Mouse (Mus musculus) liver, adult 2 months (tissue): ENCODE measurements around the gene Spem2. TPM values are rescaled to one million over a fixed set of nuclear protein-coding genes. Genes with fewer than 3 reads are reported as not detected.

Experiments used
- DNase-seq: peaks from one replicate; pipeline ENCODE4 v3.0.0-alpha.2; 2011; ENCODE audit warnings: low read depth, low spot score; ENCODE audit errors: extremely low read depth
- H3K27ac ChIP-seq: fragments of 200-500 bp; replicated peaks from 2 replicates; pipeline ENCODE4 v1.5.1; 2012; ENCODE audit warnings: low read depth, mild to moderate bottlenecking, control low read depth, inconsistent platforms, low read length; ENCODE audit not compliant: insufficient read depth
- H3K27me3 ChIP-seq: fragments of 200-500 bp; 2 replicates; pipeline ENCODE4 v1.6.1; 2012; ENCODE audit warnings: mild to moderate bottlenecking, moderate library complexity, low read length, inconsistent platforms; ENCODE audit not compliant: control insufficient read depth, insufficient read depth
- H3K36me3 ChIP-seq: fragments of 200-500 bp; 2 replicates; pipeline ENCODE4 v1.6.1; 2012; ENCODE audit warnings: low read length, inconsistent platforms; ENCODE audit not compliant: control insufficient read depth, insufficient read depth
- H3K4me1 ChIP-seq: fragments of 200-500 bp; 2 replicates; pipeline ENCODE4 v1.6.1; 2011; ENCODE audit warnings: low read length; ENCODE audit not compliant: control insufficient read depth, insufficient read depth
- H3K4me3 ChIP-seq: fragments of 200-500 bp; 2 replicates; pipeline ENCODE4 v1.5.1; 2011; ENCODE audit warnings: low read depth, mild to moderate bottlenecking, control low read depth, low read length, moderate library complexity; ENCODE audit not compliant: insufficient read depth
- H3K79me2 ChIP-seq: fragments of 200-500 bp; 2 replicates; pipeline ENCODE4 v1.6.1; 2012; ENCODE audit warnings: inconsistent platforms, mild to moderate bottlenecking, low read length, moderate library complexity; ENCODE audit not compliant: control insufficient read depth, insufficient read depth
- H3K9ac ChIP-seq: fragments of 200-500 bp; 2 replicates; pipeline ENCODE4 v1.6.1; 2012; ENCODE audit warnings: low read depth, mild to moderate bottlenecking, control low read depth, inconsistent platforms, low read length
- CTCF ChIP-seq: fragments of 200-500 bp; IDR thresholded peaks from 2 replicates; pipeline ENCODE4 v1.5.1; 2011; ENCODE audit warnings: low read depth, low read length, control low read depth
- POLR2A ChIP-seq: fragments of 200-500 bp; IDR thresholded peaks from 2 replicates; pipeline ENCODE4 v1.6.1; 2011; ENCODE audit warnings: low read length, control low read depth; ENCODE audit not compliant: insufficient read depth; ENCODE audit errors: extremely low read depth
- WGBS: fragments of 180-500 bp; shearing (Covaris S2); methylation state at CpG from one replicate; pipeline ENCODE4 v1.1.7; 2018; 5-methylcytosine and 5-hydroxymethylcytosine counted together
- polyA plus RNA-seq: library from polyadenylated mRNA; depleted of rRNA; stranded (reverse); fragments of >200 nt; gene quantifications from 2 replicates; pipeline ENCODE4 v1.2.3, GENCODE M21; 2012; rRNA removed
- total RNA-seq: library from RNA; depleted of rRNA; stranded (reverse); fragments of >200 nt; gene quantifications from 2 replicates; pipeline ENCODE4 v1.2.3, GENCODE M21; 2014; rRNA removed

Spem2 gene
- total and polyA plus RNA-seq, 2 experiments = not detected

DNA sequence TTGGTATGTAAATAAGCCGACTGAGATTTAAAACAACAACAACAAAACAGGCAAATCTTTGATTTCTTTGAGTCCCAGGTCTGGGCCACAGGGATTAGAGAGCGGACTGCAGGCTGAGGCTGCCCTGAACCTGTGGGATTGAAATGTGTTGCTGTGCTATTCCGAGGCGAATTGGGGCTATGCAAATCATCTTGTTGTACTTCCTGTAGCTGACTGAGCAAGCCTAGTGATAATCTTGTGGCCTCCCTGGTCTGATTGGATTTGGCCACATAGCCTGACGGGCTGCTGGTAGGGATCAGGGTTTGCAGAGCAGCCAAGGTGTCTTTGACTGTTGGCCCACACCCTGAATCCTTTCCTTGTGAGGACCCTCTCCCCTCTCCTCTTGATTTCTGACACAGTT lies 43.3 kb downstream of the Spem2 start:
- H3K4me3 ChIP-seq = no peak overlapping the region
- H3K79me2 ChIP-seq = peaks cover 2% of the 10 kb centered on the region; the same call in 1 of the 2 replicates
- 71% methylated on average over 5 of the region's 5 CpGs for WGBS
- no peak for DNase-seq
- no peaks in the 10 kb centered on the region; the same call in 1 of the 2 replicates for H3K4me1 ChIP-seq
- H3K9ac ChIP-seq = no peak overlapping the region
- H3K27ac ChIP-seq = no peak overlapping the region
- H3K27me3 ChIP-seq = no peaks in the 10 kb centered on the region
- H3K36me3 ChIP-seq = no peaks in the 10 kb centered on the region; the same call in 1 of the 2 replicates
- no peak for TF ChIP-seq CTCF
- TF ChIP-seq POLR2A = no peak

DNA sequence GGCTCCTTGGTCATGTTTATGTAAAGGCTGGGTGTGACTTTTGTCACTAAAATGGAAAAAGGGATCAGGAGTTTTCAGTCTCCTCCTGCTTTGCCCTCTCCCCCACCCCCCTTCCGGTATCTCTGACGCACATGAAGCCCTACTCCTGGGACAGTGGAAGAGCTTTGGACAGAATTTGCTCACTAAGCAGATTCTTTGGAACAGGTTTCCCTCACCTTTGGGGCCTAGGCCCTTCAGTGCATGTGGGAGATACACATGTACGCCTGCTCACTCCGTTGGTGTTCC lies 50.7 kb downstream of the Spem2 start:
- H3K4me1 ChIP-seq = peaks cover 6% of the 10 kb centered on the region; the same call in 1 of the 2 replicates
- TF ChIP-seq POLR2A (no peak), CTCF (no peak)
- no peaks in the 10 kb centered on the region for H3K36me3 ChIP-seq
- WGBS = 61% methylated on average over 4 of the region's 4 CpGs
- H3K27ac ChIP-seq = peak overlapping the region; percentile 26; the same call in 1 of the 2 replicates
- H3K27me3 ChIP-seq = no peaks in the 10 kb centered on the region
- no peak overlapping the region for H3K4me3 ChIP-seq
- 0 out of 2 replicates have a peak overlapping the region, but pooled peaks have one; percentile 15 for H3K9ac ChIP-seq
- H3K79me2 ChIP-seq = peaks cover 18% of the 10 kb centered on the region; the same call in 1 of the 2 replicates
- DNase-seq = peak; percentile 24

DNA sequence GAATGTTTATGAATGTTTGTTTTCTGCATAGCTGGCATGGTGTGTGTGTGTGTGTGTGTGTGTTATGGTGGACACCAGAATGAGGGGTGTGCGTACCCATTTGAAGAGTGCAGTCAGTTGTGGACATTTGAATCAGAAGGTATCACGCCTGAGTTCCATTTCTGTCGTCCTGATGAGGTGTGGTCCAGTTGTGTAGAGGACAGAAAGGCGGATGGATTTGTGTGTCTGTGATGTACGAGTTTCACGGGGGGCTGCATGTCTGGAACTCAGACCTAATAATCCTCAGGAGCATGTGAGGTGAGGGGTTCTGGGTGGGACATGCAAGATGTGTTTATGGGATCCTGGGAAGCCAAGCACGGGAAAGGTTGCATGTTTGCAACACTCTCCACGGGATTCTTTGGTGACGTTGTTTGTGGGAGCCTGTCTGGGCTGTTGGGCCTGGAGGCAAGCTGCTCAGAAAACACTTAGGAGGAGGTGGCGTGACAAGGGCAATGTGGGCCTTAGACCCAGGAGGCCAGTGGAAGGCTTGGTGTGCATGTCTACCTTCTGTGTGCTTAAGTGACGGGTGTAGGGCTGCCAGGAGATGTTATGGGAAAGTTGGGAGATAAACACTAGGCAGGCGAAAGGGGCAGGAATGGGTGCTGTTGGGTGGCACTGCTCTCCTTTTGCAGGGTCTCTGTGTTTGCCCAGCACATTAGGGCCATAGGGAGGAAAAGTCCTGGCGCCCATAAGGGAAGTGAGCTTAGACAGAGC lies 51.2 kb downstream of the Spem2 start:
- Histone ChIP-seq H3K4me3 (peak overlapping the region; percentile 27; the same call in 1 of the 2 replicates), H3K4me1 (peaks cover 6% of the 10 kb centered on the region; the same call in 1 of the 2 replicates), H3K27me3 (no peaks in the 10 kb centered on the region), H3K9ac (peak overlapping the region; percentile 97), H3K79me2 (peaks cover 18% of the 10 kb centered on the region; the same call in 1 of the 2 replicates), H3K36me3 (no peaks in the 10 kb centered on the region), H3K27ac (peak overlapping the region; percentile 29)
- TF ChIP-seq POLR2A (no peak), CTCF (no peak)
- no peak for DNase-seq
- 62% methylated on average over 13 of the region's 13 CpGs for WGBS

Other genes with a start within 250 kb of the Spem2 start
Only the 30 nearest of the 44 such genes appear.
- 49.9 and 53.5 TPM in 2 replicates for gene Mpdu1, start 155.8 kb downstream of the Spem2 start, total RNA-seq
- gene Mpdu1, start 155.8 kb downstream of the Spem2 start, polyA plus RNA-seq = 100 and 115 TPM in 2 replicates
- 4.5 and 6.0 TPM in 2 replicates for gene Cd68, start 152.3 kb downstream of the Spem2 start, total RNA-seq
- gene Cd68, start 152.3 kb downstream of the Spem2 start, polyA plus RNA-seq = 6.1 and 14.8 TPM in 2 replicates
- gene Eif4a1, start 146.0 kb downstream of the Spem2 start, total RNA-seq = 370 and 386 TPM in 2 replicates
- 184 and 221 TPM in 2 replicates for gene Eif4a1, start 146.0 kb downstream of the Spem2 start, polyA plus RNA-seq
- gene Senp3, start 136.4 kb downstream of the Spem2 start, total RNA-seq = 26.2 and 31.9 TPM in 2 replicates
- 17.5 and 25.8 TPM in 2 replicates for gene Senp3, start 136.4 kb downstream of the Spem2 start, polyA plus RNA-seq
- 1.0 and 1.4 TPM in 2 replicates for gene Tnfsf13, start 132.7 kb downstream of the Spem2 start, total RNA-seq
- 0.58 and 1.1 TPM in 2 replicates for gene Tnfsf13, start 132.7 kb downstream of the Spem2 start, polyA plus RNA-seq
- gene Tnfsf12, start 122.6 kb downstream of the Spem2 start, total RNA-seq = 2.6 and 3.0 TPM in 2 replicates
- gene Tnfsf12, start 122.6 kb downstream of the Spem2 start, polyA plus RNA-seq = 9.5 and 18.0 TPM in 2 replicates
- 2.5 and 3.4 TPM in 2 replicates for gene Tnfsfm13, start 122.4 kb downstream of the Spem2 start, total RNA-seq
- 2.6 and 3.6 TPM in 2 replicates for gene Tnfsfm13, start 122.4 kb downstream of the Spem2 start, polyA plus RNA-seq
- 10.0 and 12.6 TPM in 2 replicates for gene Polr2a, start 59.8 kb downstream of the Spem2 start, total RNA-seq
- gene Polr2a, start 59.8 kb downstream of the Spem2 start, polyA plus RNA-seq = 9.9 and 10.6 TPM in 2 replicates
- gene Slc35g3, start 56.5 kb downstream of the Spem2 start, total RNA-seq = not detected in 2 replicates
- not detected in 2 replicates for gene Slc35g3, start 56.5 kb downstream of the Spem2 start, polyA plus RNA-seq
- gene Zbtb4, start 52.6 kb downstream of the Spem2 start, total RNA-seq = 2.6 and 4.4 TPM in 2 replicates
- 8.2 and 9.7 TPM in 2 replicates for gene Zbtb4, start 52.6 kb downstream of the Spem2 start, polyA plus RNA-seq
- 0.46 and 0.54 TPM in 2 replicates for gene Chrnb1, start 22.5 kb downstream of the Spem2 start, total RNA-seq
- 0.28 and 0.35 TPM in 2 replicates for gene Chrnb1, start 22.5 kb downstream of the Spem2 start, polyA plus RNA-seq
- 0.18 and 0.20 TPM in 2 replicates for gene Fgf11, start 16.6 kb downstream of the Spem2 start, total RNA-seq
- 0.33 and 0.34 TPM in 2 replicates for gene Fgf11, start 16.6 kb downstream of the Spem2 start, polyA plus RNA-seq
- 2.3 and 2.4 TPM in 2 replicates for gene Tmem102, start 12.8 kb downstream of the Spem2 start, total RNA-seq
- gene Tmem102, start 12.8 kb downstream of the Spem2 start, polyA plus RNA-seq = 13.5 and 15.7 TPM in 2 replicates
- gene Gm39566, start 3.2 kb downstream of the Spem2 start, total RNA-seq = not detected in 2 replicates
- gene Gm39566, start 3.2 kb downstream of the Spem2 start, polyA plus RNA-seq = not detected in 2 replicates
- gene Spem1, start 3.7 kb upstream of the Spem2 start, total RNA-seq = not detected in 2 replicates
- 0.09 TPM in 1 of 2 replicates, not detected in the other for gene Spem1, start 3.7 kb upstream of the Spem2 start, polyA plus RNA-seq
- 0.18 and 0.34 TPM in 2 replicates for gene Nlgn2, start 19.3 kb upstream of the Spem2 start, total RNA-seq
- gene Nlgn2, start 19.3 kb upstream of the Spem2 start, polyA plus RNA-seq = 0.93 and 1.9 TPM in 2 replicates
- gene Tmem256, start 20.0 kb upstream of the Spem2 start, total RNA-seq = 326 and 353 TPM in 2 replicates
- 284 and 370 TPM in 2 replicates for gene Tmem256, start 20.0 kb upstream of the Spem2 start, polyA plus RNA-seq
- 1.5 and 2.6 TPM in 2 replicates for gene Plscr3, start 27.9 kb upstream of the Spem2 start, total RNA-seq
- gene Plscr3, start 27.9 kb upstream of the Spem2 start, polyA plus RNA-seq = 18.5 and 19.3 TPM in 2 replicates
- gene Tnk1, start 40.3 kb upstream of the Spem2 start, total RNA-seq = 0.07 and 0.18 TPM in 2 replicates
- gene Tnk1, start 40.3 kb upstream of the Spem2 start, polyA plus RNA-seq = 0.17 TPM in 2 replicates
- gene Tmem95, start 59.6 kb upstream of the Spem2 start, total RNA-seq = not detected in 2 replicates
- not detected in 2 replicates for gene Tmem95, start 59.6 kb upstream of the Spem2 start, polyA plus RNA-seq
- gene Kctd11, start 62.9 kb upstream of the Spem2 start, total RNA-seq = 0.65 and 1.0 TPM in 2 replicates
- gene Kctd11, start 62.9 kb upstream of the Spem2 start, polyA plus RNA-seq = 0.68 and 1.6 TPM in 2 replicates
- 1.2 and 1.9 TPM in 2 replicates for gene Acap1, start 77.1 kb upstream of the Spem2 start, total RNA-seq
- gene Acap1, start 77.1 kb upstream of the Spem2 start, polyA plus RNA-seq = 2.3 and 3.3 TPM in 2 replicates
- 0.13 and 0.18 TPM in 2 replicates for gene 2810408A11Rik, start 82.5 kb upstream of the Spem2 start, total RNA-seq
- 0.06 and 0.11 TPM in 2 replicates for gene 2810408A11Rik, start 82.5 kb upstream of the Spem2 start, polyA plus RNA-seq
- gene Neurl4, start 82.6 kb upstream of the Spem2 start, total RNA-seq = 10.1 and 14.0 TPM in 2 replicates
- 12.6 and 20.7 TPM in 2 replicates for gene Neurl4, start 82.6 kb upstream of the Spem2 start, polyA plus RNA-seq
- 7.0 and 8.5 TPM in 2 replicates for gene Gps2, start 95.4 kb upstream of the Spem2 start, total RNA-seq
- 32.3 and 41.0 TPM in 2 replicates for gene Gps2, start 95.4 kb upstream of the Spem2 start, polyA plus RNA-seq
- 321 and 404 TPM in 2 replicates for gene Eif5a, start 103.5 kb upstream of the Spem2 start, total RNA-seq
- 374 and 408 TPM in 2 replicates for gene Eif5a, start 103.5 kb upstream of the Spem2 start, polyA plus RNA-seq
- not detected in 2 replicates for gene Ybx2, start 117.3 kb upstream of the Spem2 start, total RNA-seq
- gene Ybx2, start 117.3 kb upstream of the Spem2 start, polyA plus RNA-seq = 0.20 TPM in 1 of 2 replicates, not detected in the other
- gene Slc2a4, start 129.7 kb upstream of the Spem2 start, total RNA-seq = 0.60 and 0.83 TPM in 2 replicates
- 0.39 and 0.58 TPM in 2 replicates for gene Slc2a4, start 129.7 kb upstream of the Spem2 start, polyA plus RNA-seq
- gene Cldn7, start 146.3 kb upstream of the Spem2 start, total RNA-seq = 0.20 and 0.37 TPM in 2 replicates
- gene Cldn7, start 146.3 kb upstream of the Spem2 start, polyA plus RNA-seq = 0.26 and 0.46 TPM in 2 replicates
- 6.6 and 13.4 TPM in 2 replicates for gene Ctdnep1, start 162.7 kb upstream of the Spem2 start, total RNA-seq
- gene Ctdnep1, start 162.7 kb upstream of the Spem2 start, polyA plus RNA-seq = 39.1 and 45.3 TPM in 2 replicates